Mouse (Mus musculus) heart, postnatal 14 days (tissue): ENCODE data around the gene Tatdn2. TPM values are rescaled to one million over a fixed set of nuclear protein-coding genes. Genes with fewer than 3 reads are reported as not detected.
A peak's percentile ranks its signal among the peaks of the same experiment; 100 is the strongest.

Source experiments
- DNase-seq, 2 experiments: peaks; one replicate each; pipeline ENCODE4 v3.0.0; 2021 to 2022
- intact Hi-C: fragments of 180-260 bp; cut with DNase I; formaldehyde crosslinking; loops from one replicate; pipeline ENCODE4 v1.15.1; 2025
- long read RNA-seq, 2 experiments: library from polyadenylated mRNA; stranded (forward); transcript quantifications; one replicate each; pipeline ENCODE4 v2.0.0; 2021
- total RNA-seq, 2 experiments: library from RNA; stranded (reverse); gene quantifications; 2 replicates each; pipeline ENCODE4 v1.2.3; 2021

Gene Tatdn2
- total RNA-seq, result 10 to 100 TPM; 60.0 to 63.2 TPM
- long read RNA-seq, experiment 1, result 0 reads
- long read RNA-seq, experiment 2, result 0 reads

GRCm38 (mm10) chr6:113696582-113697221 lies at the start of gene Tatdn2:
Tatdn2 (plus strand) TSS chr6:113697050.
- intact Hi-C loops, result loop anchor here (2.0 kb wide), 1 partner anchor 58 kb away; the partner anchor contains the start of gene Irak2
- peak; percentile 94 to 96 for DNase-seq

GRCm38 (mm10) chr6:113649346-113650196 lies 47.3 kb upstream of the Tatdn2 start:
- no peak for DNase-seq
- intact Hi-C loops, result no loop called here

DNA sequence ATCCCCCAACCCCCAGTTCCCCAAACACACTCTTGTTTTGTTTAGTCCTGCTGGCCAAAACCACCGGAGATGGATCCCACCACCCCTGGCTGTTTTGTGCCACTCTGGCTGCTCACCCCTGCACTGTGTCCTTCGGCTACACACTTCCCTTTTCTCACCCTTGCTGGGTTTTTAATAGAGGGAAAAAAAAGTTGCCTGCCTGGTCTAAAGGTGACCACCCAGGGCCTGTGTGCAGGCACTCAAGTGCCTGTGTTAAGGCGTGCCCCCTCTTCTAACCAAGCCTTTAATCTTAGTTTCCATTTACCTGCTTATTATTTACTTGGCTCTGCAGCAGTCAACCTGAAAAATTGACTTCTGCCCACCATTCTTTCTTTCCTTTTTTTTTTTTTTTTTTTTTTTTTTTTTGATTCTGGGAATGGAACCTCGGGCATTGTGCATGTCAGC lies 46.6 kb upstream of the Tatdn2 start:
- no peak for DNase-seq
- intact Hi-C loops, result no loop called here

GRCm38 (mm10) chr6:113651626-113652025 lies 45.2 kb upstream of the Tatdn2 start:
- DNase-seq, result no peak
- intact Hi-C loops, result no loop called here

DNA sequence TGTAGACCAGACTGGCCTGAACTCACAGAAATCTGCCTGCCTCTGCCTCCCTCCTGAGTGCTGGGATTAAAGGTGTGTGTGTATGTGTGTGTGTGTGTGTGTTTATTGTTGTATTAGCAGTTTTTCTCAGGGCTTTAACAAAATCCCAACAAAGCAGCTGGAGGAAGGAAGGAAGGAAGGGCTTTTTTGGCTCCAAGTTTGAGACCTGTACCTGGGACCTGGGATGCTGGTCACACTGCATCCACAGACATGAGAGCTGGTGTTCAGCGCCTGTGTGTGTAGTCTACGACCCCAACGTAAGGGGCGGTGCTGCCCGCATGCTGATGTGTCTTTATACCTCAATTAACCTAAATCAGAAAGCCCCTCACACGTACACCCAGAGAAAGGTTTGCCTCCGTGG lies 43.3 kb upstream of the Tatdn2 start:
- DNase-seq, result no peak
- intact Hi-C loops, result no loop called here

GRCm38 (mm10) chr6:113654102-113654501 lies 42.7 kb upstream of the Tatdn2 start:
- DNase-seq, result no peak
- intact Hi-C loops, result no loop called here

DNA sequence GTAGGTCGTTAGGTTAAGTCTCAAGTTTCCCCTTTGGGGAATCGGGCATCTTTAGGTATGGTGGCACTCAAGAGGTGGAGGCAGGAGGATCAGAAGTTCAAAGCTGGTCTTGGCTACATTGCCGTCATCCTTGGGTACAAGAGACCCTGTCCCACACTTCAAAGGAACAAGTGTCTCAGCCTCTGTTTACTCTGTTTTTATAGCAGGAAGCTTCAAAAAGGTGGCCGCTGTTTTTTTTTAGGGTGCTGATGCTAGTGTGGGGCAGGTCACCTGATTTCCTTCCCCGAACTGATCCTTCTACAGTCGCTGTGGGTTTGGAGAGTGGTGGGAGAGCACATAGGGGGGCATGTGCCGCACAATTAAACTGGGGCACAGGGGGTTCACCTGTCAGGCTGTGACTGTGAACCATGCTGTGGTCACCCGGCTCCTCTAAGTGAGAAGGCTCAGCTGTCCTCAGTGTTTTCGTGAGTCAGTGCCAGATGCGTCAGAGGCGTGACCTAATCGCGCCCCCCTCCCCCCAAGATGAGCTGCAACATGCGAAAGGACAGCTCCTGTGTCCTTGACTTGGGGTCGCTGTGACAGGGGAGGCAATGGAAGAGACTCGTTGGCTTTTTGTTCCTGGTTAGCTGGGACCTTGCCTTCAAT lies 42.0 kb upstream of the Tatdn2 start:
- intact Hi-C loops, result no loop called here
- no peak for DNase-seq

DNA sequence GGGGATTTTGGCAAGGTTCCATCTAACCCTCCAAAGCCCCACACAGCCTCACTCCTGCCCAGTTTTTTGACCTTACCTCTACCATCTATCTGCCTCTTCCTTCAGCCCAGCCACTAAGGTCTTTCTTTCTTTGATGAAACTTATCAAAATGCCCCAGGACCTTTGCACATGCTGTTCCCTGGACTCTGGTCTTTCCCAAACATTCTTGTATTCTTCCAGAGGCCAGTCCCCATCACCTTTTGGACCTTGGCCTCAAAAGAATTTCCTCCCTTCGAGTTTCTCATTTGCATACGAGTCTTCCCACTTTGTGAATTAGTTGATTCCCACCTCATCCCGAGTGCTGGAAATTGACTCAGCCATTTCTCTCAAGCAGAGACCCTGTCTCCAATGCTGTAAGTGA lies 41.4 kb upstream of the Tatdn2 start:
- intact Hi-C loops, result no loop called here
- DNase-seq, result no peak

DNA sequence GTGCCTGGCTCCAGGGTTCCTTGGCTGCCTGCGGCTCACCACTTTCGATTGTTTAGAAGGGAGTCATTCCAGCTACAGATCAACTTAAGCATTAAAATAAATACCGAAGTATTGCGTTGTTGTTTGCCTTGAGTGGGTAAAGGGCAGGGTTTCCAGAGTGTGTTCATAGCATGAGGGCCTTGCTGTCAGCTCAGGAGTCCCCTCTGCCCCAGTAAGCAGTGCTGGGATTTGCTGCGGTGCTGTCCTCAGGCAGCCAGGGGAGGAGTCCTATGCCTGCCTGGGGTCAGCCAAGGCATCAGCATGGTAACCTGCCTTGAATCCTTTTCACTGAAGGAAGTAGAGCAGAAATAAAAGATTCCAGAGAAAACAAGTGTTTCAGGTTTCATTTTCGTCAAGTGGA lies 40.0 kb upstream of the Tatdn2 start:
- DNase-seq, result no peak

DNA sequence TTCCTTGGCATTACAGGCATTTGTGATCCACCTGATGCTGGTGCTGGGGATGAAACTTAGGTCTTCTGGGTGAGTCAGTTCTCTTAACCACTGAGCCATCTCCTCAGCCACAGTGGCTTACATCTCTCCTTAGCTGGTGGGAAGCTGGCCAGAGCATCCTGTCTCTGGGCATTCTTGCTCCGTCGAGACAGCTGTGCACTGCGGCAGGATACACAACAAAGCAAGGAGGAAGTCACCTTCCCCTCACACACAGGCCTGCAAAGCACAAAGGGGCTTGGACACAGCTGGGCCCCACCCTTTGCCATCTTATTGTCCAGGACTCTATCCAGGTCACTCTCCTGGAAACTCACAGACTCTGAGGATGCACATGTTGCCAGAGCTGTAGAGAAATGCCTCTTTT lies 38.6 kb upstream of the Tatdn2 start:
- intact Hi-C loops, result no loop called here

More for the DNA sequence above, 40.0 kb upstream of the Tatdn2 start:
- intact Hi-C loops, result no loop called here

GRCm38 (mm10) chr6:113659648-113660491 lies 37.0 kb upstream of the Tatdn2 start:
- intact Hi-C loops, result no loop called here
- DNase-seq, result no peak

More for the DNA sequence above, 38.6 kb upstream of the Tatdn2 start:
- DNase-seq, result peak; percentile 38 to 50

DNA sequence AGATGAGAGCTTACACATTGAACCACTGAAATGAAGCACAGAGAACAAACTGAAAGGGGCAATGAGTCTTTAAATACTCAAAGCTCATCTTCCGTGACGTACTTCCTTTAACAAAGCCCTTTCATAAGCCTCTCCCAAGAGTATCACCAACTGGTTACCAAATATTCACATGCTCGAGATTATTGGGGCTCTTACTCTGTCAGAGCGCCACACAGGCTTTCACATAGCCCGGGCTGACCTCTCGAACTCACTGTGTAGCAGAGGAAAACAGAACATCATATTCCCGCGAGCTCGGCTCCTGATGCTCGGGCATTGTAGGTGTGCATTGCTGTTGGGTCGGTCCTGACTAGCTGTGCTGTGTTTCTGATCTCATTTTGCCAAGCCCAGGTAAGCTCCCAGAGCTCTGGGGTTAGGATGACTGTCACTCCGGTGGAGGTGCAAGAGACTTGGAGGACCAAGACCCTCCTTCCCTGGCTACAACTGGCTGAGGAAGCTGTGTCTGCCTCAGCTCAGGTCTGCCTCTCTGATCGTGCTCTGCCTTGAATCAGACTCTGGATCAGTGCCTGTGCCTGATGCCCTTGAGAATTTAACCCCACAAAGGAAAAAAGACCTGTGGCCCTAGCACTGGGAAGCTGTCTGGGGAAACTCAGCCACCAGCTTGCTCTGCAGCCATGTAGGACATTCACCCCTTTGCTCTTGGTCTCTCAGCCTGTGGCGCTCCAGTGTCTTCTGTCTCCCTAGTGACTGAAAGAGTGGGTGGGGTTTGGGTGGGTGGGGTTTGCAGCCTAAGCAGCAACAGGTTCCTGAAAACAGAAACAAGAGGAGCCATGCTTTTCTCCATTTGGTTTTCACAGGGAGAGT lies 36.1 kb upstream of the Tatdn2 start:
- DNase-seq, result no peak
- intact Hi-C loops, result no loop called here

DNA sequence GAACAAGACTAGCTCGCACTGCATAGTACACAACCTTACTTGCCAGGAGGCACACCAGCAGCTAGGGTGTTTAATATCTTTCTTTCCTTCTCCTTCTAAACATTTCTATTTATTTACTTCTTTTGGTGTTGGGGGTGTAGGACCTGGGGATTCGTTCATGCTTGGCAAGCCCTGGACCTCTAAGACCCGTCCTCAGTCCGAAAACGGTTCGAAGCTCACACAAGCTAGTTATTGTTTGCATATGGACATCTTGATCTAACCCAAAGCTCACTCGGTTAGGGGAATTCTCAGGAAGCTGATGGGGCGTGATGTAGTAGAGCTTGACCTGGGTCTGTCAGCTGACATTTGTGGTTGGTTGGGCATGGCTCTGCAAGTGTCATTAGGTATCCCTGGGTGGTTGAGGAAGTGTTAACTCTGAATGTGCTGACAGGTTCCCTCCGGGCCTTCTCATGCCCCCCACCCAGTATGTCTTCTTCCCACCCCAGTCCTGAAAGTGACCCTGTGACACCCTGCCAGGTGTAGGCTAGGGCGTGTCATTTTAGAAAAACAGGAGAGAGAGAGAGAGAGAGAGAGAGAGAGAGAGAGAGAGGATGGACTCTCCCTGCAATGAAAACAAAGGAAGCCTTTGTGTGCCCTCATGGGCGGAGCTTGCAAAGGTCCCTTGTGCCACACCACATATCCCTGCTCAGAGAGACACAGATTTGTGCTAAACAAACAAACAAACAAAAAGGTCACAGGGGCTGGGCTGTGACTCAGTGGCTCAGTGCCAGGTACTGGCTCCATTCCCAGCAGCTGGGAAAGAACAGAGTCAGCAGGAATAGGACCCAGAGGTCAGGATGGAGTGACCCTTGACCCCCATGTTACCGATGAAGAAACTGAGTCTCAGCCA lies 35.3 kb upstream of the Tatdn2 start:
- DNase-seq, result peak; percentile 48 to 54
- intact Hi-C loops, result no loop called here

DNA sequence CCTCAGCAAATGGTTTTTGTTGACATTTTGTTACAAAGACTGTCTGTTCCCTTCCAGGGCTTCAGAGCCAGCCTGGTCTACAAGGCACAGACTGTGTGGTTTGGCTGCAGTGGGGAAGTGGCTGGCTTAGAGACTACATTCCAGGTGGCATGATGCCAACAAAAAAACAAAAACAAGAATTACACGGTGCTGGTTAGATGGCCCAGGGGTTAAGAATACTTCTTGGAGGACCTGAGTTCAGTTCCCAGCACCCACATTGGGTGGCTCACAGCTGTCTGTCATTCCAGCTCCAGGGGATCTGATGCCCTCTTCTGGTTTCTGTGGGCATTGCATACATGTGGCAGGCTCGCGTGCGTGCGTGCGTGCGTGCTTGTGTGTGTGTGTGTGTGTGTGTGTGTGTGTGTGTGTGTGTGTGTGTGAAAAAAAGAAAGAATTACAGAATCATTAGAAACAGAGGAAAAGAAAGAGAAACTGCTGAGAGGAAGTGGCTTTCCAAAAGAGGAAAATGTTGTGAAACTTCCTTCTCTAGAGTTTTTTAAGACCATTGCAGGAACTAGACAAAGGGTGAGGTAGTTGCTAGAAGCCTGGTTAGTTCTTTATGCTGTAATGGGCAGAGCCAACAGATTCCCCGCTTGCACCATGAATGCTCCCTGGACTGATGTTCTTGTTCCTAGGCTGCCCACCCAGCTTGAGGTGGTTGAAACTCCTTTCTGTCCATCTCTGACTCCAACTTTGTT lies 33.7 kb upstream of the Tatdn2 start:
- intact Hi-C loops, result no loop called here

GRCm38 (mm10) chr6:113664305-113664704 lies 32.5 kb upstream of the Tatdn2 start:
- no peak for DNase-seq
- intact Hi-C loops, result no loop called here

More for the DNA sequence above, 33.7 kb upstream of the Tatdn2 start:
- no peak for DNase-seq

DNA sequence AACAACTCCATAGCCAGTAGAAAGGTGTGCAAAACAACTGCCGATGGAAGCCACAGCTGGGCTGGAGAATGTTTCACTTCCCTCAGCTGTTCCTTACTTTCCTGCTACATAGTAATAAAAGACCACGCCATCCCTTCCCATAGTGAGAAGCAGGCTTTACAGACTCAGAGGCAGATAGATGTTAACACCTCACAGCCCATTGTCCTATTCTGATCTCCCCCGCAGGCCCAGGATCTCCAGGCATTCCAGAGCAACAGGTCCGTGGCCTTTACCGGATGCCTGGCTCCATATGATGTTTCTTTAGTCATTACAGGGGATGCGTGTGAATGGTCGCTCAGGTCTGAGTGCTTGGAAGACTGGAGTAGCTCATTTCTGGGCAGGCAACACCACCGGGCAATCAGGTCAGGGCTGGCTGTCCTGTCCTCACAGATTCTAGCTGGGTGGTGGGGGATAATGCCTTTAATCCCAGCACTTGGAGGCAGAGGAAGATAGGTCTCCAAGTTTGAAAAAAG lies 29.2 kb upstream of the Tatdn2 start:
- DNase-seq, result no peak
- intact Hi-C loops, result no loop called here
